ENCODE assay signal across 18 mouse cellular contexts in genomic region chr11:17180753-17181152, GRCm38 (mm10). TPM values are rescaled to one million over a fixed set of nuclear protein-coding genes. Genes with fewer than 3 reads are reported as not detected.
DNase-seq lines count a peak whose midpoint lies in the region; ATAC-seq lines count a peak whose summit lies in the region.
"Had no signal": no experiment of that assay in that cellular context is flagged by ENCODE, and none has a peak within 500 bp of the region (broad histone marks: within the 10 kb centered on the region; RNA-seq: fewer than 3 reads in every experiment).

No protein-coding gene starts in this region.

- no peak overlapping the region for H3K4me2 ChIP-seq in forebrain, embryonic 11.5 days (ENCODE audit: low read depth, low read length, severe bottlenecking)
- H3K4me2 ChIP-seq: forebrain, embryonic 15.5 days; heart, embryonic 12.5 days; hindbrain, embryonic 14.5 days had no signal

- no peaks in the 10 kb centered on the region for H3K27me3 ChIP-seq in forebrain, embryonic 11.5 days (ENCODE audit: control insufficient read depth, insufficient read depth, low read length)
- H3K27me3 ChIP-seq: forebrain, embryonic 15.5 days; heart, embryonic 12.5 days had no signal

- ATAC-seq in granulocyte monocyte progenitor cell, adult 5-6 weeks (replicated peaks; ENCODE audit: poor library complexity, severe bottlenecking) = peak; percentile 91
- 0 out of 2 replicates have a peak, but pooled peaks have one; percentile 22 for ATAC-seq in monocyte, adult 5-6 weeks (replicated peaks; ENCODE audit: insufficient number of reproducible peaks, low FRiP score, low TSS enrichment, poor library complexity, severe bottlenecking)
- no peak for ATAC-seq in forebrain, embryonic 11.5 days (replicated peaks; ENCODE audit: low FRiP score)
- ATAC-seq: forebrain, embryonic 15.5 days; intestine, embryonic 16.5 days had no signal

- no peaks in the 10 kb centered on the region for H3K4me1 ChIP-seq in forebrain, embryonic 11.5 days (replicated peaks; ENCODE audit: control insufficient read depth, insufficient read depth, low read length)
- H3K4me1 ChIP-seq: embryonic facial prominence, embryonic 10.5 days; heart, embryonic 12.5 days; hindbrain, embryonic 10.5 days had no signal

- 88% methylated on average over 3 of the region's 3 CpGs for WGBS in forebrain, embryonic 11.5 days

- H3K36me3 ChIP-seq in forebrain, embryonic 11.5 days (ENCODE audit: control insufficient read depth, insufficient read depth, low read length) = no peaks in the 10 kb centered on the region; the same call in 1 of the 2 replicates
- H3K36me3 ChIP-seq: forebrain, embryonic 15.5 days had no signal

- no peak overlapping the region for H3K4me3 ChIP-seq in forebrain, embryonic 11.5 days (ENCODE audit: low read depth, low read length)
- H3K4me3 ChIP-seq: embryonic facial prominence, embryonic 10.5 days; forebrain, embryonic 15.5 days; heart, embryonic 12.5 days; hindbrain, embryonic 10.5 days had no signal

- DNase-seq in lung, postnatal 36 days = peak; percentile 17
- no peak for DNase-seq in lung, adult 18-20 months
- no peak for DNase-seq in frontal cortex, postnatal 10 days (ENCODE audit: low spot score in 2 of 2)
- DNase-seq in T-cell, adult 2 months (ENCODE audit: low spot score) = no peak
- DNase-seq in forebrain, embryonic 11.5 days (ENCODE audit: low spot score) = no peak
- DNase-seq: adrenal gland, postnatal 14 days; cerebellum, adult 18-20 months; cerebellum, adult 9-11 months; cerebellum, postnatal 36 days; gastrocnemius, postnatal 14 days had no signal

- no peak overlapping the region for H3K27ac ChIP-seq in forebrain, embryonic 11.5 days (ENCODE audit: low read depth, low read length)
- H3K27ac ChIP-seq: embryonic facial prominence, embryonic 10.5 days; forebrain, embryonic 15.5 days; hindbrain, embryonic 10.5 days; hindbrain, embryonic 14.5 days had no signal

- H3K9ac ChIP-seq in forebrain, embryonic 11.5 days (ENCODE audit: low read length) = no peak overlapping the region
- H3K9ac ChIP-seq: forebrain, embryonic 15.5 days; heart, embryonic 12.5 days; hindbrain, embryonic 14.5 days had no signal

- no peaks in the 10 kb centered on the region for H3K9me3 ChIP-seq in forebrain, embryonic 11.5 days (ENCODE audit: control insufficient read depth, low read length)
- H3K9me3 ChIP-seq: forebrain, embryonic 15.5 days; heart, embryonic 12.5 days had no signal

RNA-seq across cellular contexts. Expression of gene Wdr92, which starts 1.2 kb away (rescaled TPM):
- total RNA-seq in granulocyte monocyte progenitor cell, adult 5-6 weeks (2014; fragmentation: Nextera tagmentation) = 14.5 and 15.9 TPM in 2 replicates
- total RNA-seq in granulocyte monocyte progenitor cell, adult 5-6 weeks (2017) = 35.1 and 41.6 TPM in 2 replicates
- 4.7 to 20.4 TPM (median 6.3 TPM) in 3 replicates for total RNA-seq in monocyte, adult 5-6 weeks (2017)
- polyA plus RNA-seq in forebrain, embryonic 11.5 days (2014; fragmentation: Nextera tagmentation; extraction: Ambion mirVana) = 24.1 and 26.0 TPM in 2 replicates

RNA-seq across cellular contexts. Expression of gene Ppp3r1, which starts 21.7 kb away (rescaled TPM):
- 56.4 and 59.6 TPM in 2 replicates for total RNA-seq in granulocyte monocyte progenitor cell, adult 5-6 weeks (2014; fragmentation: Nextera tagmentation)
- 61.9 and 70.4 TPM in 2 replicates for total RNA-seq in granulocyte monocyte progenitor cell, adult 5-6 weeks (2017)
- total RNA-seq in monocyte, adult 5-6 weeks (2017) = 103 to 132 TPM (median 125 TPM) in 3 replicates
- polyA plus RNA-seq in forebrain, embryonic 11.5 days (2014; fragmentation: Nextera tagmentation; extraction: Ambion mirVana) = 94.3 and 103 TPM in 2 replicates

RNA-seq across cellular contexts. Expression of gene Pno1, which starts 30.6 kb away (rescaled TPM):
- total RNA-seq in granulocyte monocyte progenitor cell, adult 5-6 weeks (2014; fragmentation: Nextera tagmentation) = 69.2 and 77.6 TPM in 2 replicates
- total RNA-seq in granulocyte monocyte progenitor cell, adult 5-6 weeks (2017) = 121 and 133 TPM in 2 replicates
- 39.8 to 46.5 TPM (median 44.2 TPM) in 3 replicates for total RNA-seq in monocyte, adult 5-6 weeks (2017)
- polyA plus RNA-seq in forebrain, embryonic 11.5 days (2014; fragmentation: Nextera tagmentation; extraction: Ambion mirVana) = 88.4 and 95.2 TPM in 2 replicates
